In genomic region chr17:46327906-46328534, GRCm38 (mm10) we compare ENCODE assay signal across 8 mouse cellular contexts. TPM values are rescaled to one million over a fixed set of nuclear protein-coding genes. Genes with fewer than 3 reads are reported as not detected.
DNase-seq lines count a peak whose midpoint lies in the region; ATAC-seq lines count a peak whose summit lies in the region.

TSS of gene Abcc10 (minus strand) at chr17:46328352.

- H3K36me3 ChIP-seq in hindbrain, embryonic 11.5 days (ENCODE audit: control insufficient read depth, insufficient read depth, low read length): no peaks in the 10 kb centered on the region

- DNase-seq in Muller cell, postnatal 12 days (ENCODE audit: inconsistent ontology term): peak; percentile 97
- DNase-seq in cerebellum, adult 9-11 months: peak; percentile 98
- peak; percentile 90 to 96 for DNase-seq in frontal cortex, adult 2 months (ENCODE audit: extremely low spot score in 1 of 2, low spot score in 1 of 2)
- peak; percentile 99 for DNase-seq in hindbrain, embryonic 11.5 days (ENCODE audit: low spot score)
- peak; percentile 91 to 94 for DNase-seq in layer of hippocampus, postnatal 10 days (ENCODE audit: low spot score in 2 of 2)
- peak; percentile 99 for DNase-seq in lung, postnatal 10 days
- DNase-seq in ovary, postnatal 36 days (ENCODE audit: low spot score): peak; percentile 94
- peak; percentile 99 for DNase-seq in thymus, postnatal 25 days

- peak within 1 kb of the TSS; percentile 87 for H3K4me2 ChIP-seq in hindbrain, embryonic 11.5 days (replicated peaks; ENCODE audit: low read depth, low read length)

- H3K27me3 ChIP-seq in hindbrain, embryonic 11.5 days (ENCODE audit: control insufficient read depth, insufficient read depth, low read length): no peaks in the 10 kb centered on the region; the same call in 1 of the 2 replicates

- H3K27ac ChIP-seq in hindbrain, embryonic 11.5 days (ENCODE audit: low read depth, low read length): peak within 1 kb of the TSS; percentile 91

- H3K4me1 ChIP-seq in hindbrain, embryonic 11.5 days (replicated peaks; ENCODE audit: control insufficient read depth, insufficient read depth, low read length): no peaks in the 10 kb centered on the region

- no peaks in the 10 kb centered on the region for H3K9me3 ChIP-seq in hindbrain, embryonic 11.5 days (ENCODE audit: control insufficient read depth, low read length)

- peak within 1 kb of the TSS; percentile 67 for H3K4me3 ChIP-seq in hindbrain, embryonic 11.5 days (ENCODE audit: low read depth, low read length)

- H3K9ac ChIP-seq in hindbrain, embryonic 11.5 days (ENCODE audit: low read depth, low read length): peak within 1 kb of the TSS; percentile 88

- ATAC-seq in hindbrain, embryonic 11.5 days (ENCODE audit: low FRiP score): peak; percentile 98

- WGBS in hindbrain, embryonic 11.5 days: under 1% methylated on average over 38 of the region's 40 CpGs

RNA-seq across cellular contexts. Expression of gene Abcc10, which starts in this region (rescaled TPM):
- polyA plus RNA-seq in frontal cortex, adult 2 months (2012; rRNA removed): 10.9 and 11.4 TPM in 2 replicates
- 3.8 and 4.8 TPM in 2 replicates for polyA plus RNA-seq in hindbrain, embryonic 11.5 days (2014; fragmentation: Nextera tagmentation; extraction: Ambion mirVana)
- 1 to 10 TPM; 9.3 to 9.6 TPM for total RNA-seq in layer of hippocampus, postnatal 10 days (2021)

Comparison
In these comparisons a context has a peak if more than half of its experiments do, and no peak if none do; other contexts are left out.
1. Peak in every context shown above with its lines: DNase-seq, ATAC-seq, H3K4me3 ChIP-seq and H3K27ac ChIP-seq.